Mouse (Mus musculus): ENCODE results near the gene Strada.
"Not testable (repeated sequence)": the region's sequence is repeated elsewhere in the genome, so short reads cannot be mapped to it uniquely, and the experiment has no call there.

DNA sequence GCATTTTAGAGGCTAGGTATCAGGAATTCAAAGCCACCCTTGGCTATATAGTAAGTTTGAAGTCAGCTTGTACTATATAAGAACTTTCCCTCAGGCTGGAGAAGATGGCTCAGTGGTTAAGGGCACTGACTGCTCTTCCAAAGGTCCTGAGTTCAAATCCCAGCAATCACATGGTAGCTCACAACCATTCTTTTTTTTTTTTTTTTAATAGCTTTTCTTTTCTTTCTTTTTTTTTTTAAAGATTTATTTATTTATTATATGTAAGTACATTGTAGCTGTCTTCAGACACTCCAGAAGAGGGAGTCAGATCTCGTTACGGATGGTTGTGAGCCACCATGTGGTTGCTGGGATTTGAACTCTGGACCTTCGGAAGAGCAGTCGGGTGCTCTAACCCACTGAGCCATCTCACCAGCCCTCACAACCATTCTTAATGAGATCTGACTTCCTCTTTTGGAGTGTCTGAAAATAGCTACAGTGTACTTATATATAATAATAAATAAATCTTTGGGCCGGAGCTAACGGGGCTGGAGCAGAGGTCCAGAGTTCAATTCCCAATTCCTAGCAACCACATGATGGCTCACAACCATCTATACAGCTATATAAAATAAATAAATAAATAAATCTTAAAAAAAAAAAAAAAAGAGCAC lies 75.1 kb downstream of the Strada start:
- not testable (repeated sequence) for TF ChIP-seq CTCF (IDR thresholded peaks at IDR 0.05; ENCODE audit: low read depth, low read length); POLR2A (IDR thresholded peaks at IDR 0.05; ENCODE audit: extremely low read depth, insufficient read depth, low read length)
